Mouse (Mus musculus) embryonic facial prominence, embryonic 11.5 days (tissue): ENCODE results near the gene Pbx2. TPM values are rescaled to one million over a fixed set of nuclear protein-coding genes. Genes with fewer than 3 reads are reported as not detected.

Experiments used
- ATAC-seq: fragments of 200-750 bp; cut with Nextera tagmentation; replicated peaks from 2 replicates; pipeline ENCODE4 v1.8.0; 2017; ENCODE audit warnings: low read depth; ENCODE audit not compliant: insufficient number of reproducible peaks, low FRiP score, low TSS enrichment
- DNase-seq: peaks from one replicate; pipeline ENCODE4 v3.0.0-alpha.2; 2015; ENCODE audit warnings: low spot score
- H3K27ac ChIP-seq: fragments of 300-500 bp; sonication (generic); replicated peaks from 2 replicates; pipeline ENCODE4 v1.5.1; 2014; ENCODE audit warnings: mild to moderate bottlenecking, low read depth, low read length, control low read depth
- H3K27me3 ChIP-seq: fragments of 300-500 bp; sonication (generic); 2 replicates; pipeline ENCODE4 v1.6.1; 2014; ENCODE audit warnings: mild to moderate bottlenecking, low read length, moderate library complexity, mixed read lengths; ENCODE audit not compliant: control insufficient read depth, insufficient read depth
- H3K36me3 ChIP-seq: fragments of 300-500 bp; sonication (generic); replicated peaks from 2 replicates; pipeline ENCODE4 v1.6.1; 2014; ENCODE audit warnings: low read depth, mild to moderate bottlenecking, low read length, moderate library complexity, mixed read lengths; ENCODE audit not compliant: control insufficient read depth, insufficient read depth
- H3K4me1 ChIP-seq: fragments of 300-500 bp; sonication (generic); 2 replicates; pipeline ENCODE4 v1.6.1; 2014; ENCODE audit warnings: low read length, mixed read lengths; ENCODE audit not compliant: control insufficient read depth, insufficient read depth
- H3K4me2 ChIP-seq: fragments of 300-500 bp; sonication (generic); 2 replicates; pipeline ENCODE4 v1.6.1; 2014; ENCODE audit warnings: low read depth, mild to moderate bottlenecking, control low read depth, low read length, moderate library complexity
- H3K4me3 ChIP-seq: fragments of 300-500 bp; sonication (generic); 2 replicates; pipeline ENCODE4 v1.5.1; 2014; ENCODE audit warnings: low read depth, low read length, control low read depth
- H3K9ac ChIP-seq: fragments of 300-500 bp; sonication (generic); replicated peaks from 2 replicates; pipeline ENCODE4 v1.6.1; 2014; ENCODE audit warnings: mild to moderate bottlenecking, control low read depth, low read length
- H3K9me3 ChIP-seq: fragments of 300-500 bp; sonication (generic); replicated peaks from 2 replicates; pipeline ENCODE4 v1.6.1; 2016; ENCODE audit warnings: mild to moderate bottlenecking, low read length, inconsistent platforms, mixed read lengths; ENCODE audit not compliant: control insufficient read depth
- WGBS: fragments of 180-500 bp; shearing (Covaris S2); extraction: QIAGEN DNeasy Blood & Tissue Kit; methylation state at CpG from one replicate; pipeline ENCODE4 v1.1.7; 2014; 5-methylcytosine and 5-hydroxymethylcytosine counted together
- polyA plus RNA-seq: library from polyadenylated mRNA; unstranded; fragments of >200 nt; fragmentation: Nextera tagmentation; extraction: Ambion mirVana; gene quantifications from 2 replicates; pipeline ENCODE4 v1.2.1, GENCODE M21; 2014

The Pbx2 gene
- polyA plus RNA-seq, 1 experiment from 2014 or later, result 21.2 TPM

DNA sequence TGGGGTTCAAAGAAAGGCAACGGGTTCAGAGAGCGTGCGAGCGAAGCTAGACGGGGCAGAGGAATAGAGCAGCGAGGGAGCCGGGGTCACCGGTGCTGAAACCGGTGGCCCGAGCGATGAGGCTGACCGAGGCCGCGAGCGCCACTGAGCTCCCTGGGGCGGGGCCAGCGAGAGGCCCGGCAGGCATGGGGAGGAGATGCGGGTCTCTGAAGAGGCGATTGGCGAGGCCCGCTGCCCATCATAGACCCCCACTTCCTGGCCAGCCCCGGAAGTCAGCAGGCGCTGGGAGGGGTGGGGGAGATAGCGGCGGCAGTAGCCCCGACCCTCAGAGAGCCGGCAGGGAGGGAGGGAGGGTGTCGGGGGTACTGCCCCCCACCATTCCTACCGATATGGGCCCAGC lies 14.5 kb downstream of the Pbx2 start:
- no peaks in the 10 kb centered on the region for H3K9me3 ChIP-seq
- no peaks in the 10 kb centered on the region for H3K36me3 ChIP-seq
- peak overlapping the region; percentile 99 for H3K4me3 ChIP-seq
- H3K27ac ChIP-seq, result peak overlapping the region; percentile 88
- peak; percentile 40 for ATAC-seq
- H3K27me3 ChIP-seq, result no peaks in the 10 kb centered on the region
- peak; percentile 93 for DNase-seq
- H3K4me2 ChIP-seq, result peak overlapping the region; percentile 90
- peaks cover 4% of the 10 kb centered on the region for H3K4me1 ChIP-seq
- peak overlapping the region; percentile 88 for H3K9ac ChIP-seq
- WGBS, result 0% methylated on average over 29 of the region's 30 CpGs

DNA sequence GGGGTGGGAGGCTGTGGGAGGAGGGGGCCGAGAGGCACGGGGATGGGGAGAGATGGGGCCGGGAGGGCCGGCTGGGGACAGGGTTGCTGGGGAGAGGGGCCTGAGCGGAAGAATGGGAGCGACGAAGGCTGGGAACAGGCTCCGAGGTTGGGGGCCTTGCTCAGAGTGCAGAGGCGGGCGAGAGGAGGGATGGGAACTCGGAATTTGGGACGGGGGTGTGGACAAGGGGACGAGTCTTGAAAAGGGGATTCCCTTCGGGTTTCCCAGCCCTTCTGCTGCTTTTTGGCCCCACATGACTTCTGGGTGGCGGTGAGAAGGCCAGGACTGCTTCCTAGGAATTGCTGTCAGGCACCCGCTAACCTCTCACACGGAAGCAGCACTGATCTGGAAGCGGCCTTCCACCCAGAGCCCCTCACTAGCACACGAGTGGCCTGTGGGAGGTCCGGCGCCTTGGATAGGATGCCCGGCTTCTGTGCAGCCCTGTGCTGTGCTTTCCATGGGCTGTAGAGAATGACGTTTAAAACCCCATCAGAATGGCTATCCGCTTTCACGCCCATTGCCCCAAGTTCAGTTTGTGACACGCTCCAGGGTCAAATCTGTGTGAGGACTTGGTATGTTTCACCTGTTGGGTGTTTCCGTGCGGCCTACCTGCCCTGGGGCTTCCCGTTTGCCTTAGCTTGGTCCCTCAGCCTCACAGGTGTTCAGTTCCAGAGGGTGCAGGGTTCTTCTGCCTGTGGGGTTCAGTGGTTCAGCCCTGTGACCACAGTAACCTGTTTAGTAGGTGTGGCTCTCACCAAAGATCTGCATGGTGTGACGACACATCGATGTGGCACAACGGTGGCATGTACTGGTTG lies 15.3 kb downstream of the Pbx2 start:
- Histone ChIP-seq H3K4me1 (peaks cover 4% of the 10 kb centered on the region), H3K36me3 (no peaks in the 10 kb centered on the region), H3K4me2 (peak overlapping the region; percentile 90), H3K9me3 (no peaks in the 10 kb centered on the region), H3K27me3 (no peaks in the 10 kb centered on the region), H3K9ac (peak overlapping the region; percentile 88), H3K27ac (peak overlapping the region; percentile 88), H3K4me3 (peak overlapping the region; percentile 99)
- no peak for ATAC-seq
- DNase-seq, result no peak
- 18% methylated on average over 31 of the region's 32 CpGs for WGBS

DNA sequence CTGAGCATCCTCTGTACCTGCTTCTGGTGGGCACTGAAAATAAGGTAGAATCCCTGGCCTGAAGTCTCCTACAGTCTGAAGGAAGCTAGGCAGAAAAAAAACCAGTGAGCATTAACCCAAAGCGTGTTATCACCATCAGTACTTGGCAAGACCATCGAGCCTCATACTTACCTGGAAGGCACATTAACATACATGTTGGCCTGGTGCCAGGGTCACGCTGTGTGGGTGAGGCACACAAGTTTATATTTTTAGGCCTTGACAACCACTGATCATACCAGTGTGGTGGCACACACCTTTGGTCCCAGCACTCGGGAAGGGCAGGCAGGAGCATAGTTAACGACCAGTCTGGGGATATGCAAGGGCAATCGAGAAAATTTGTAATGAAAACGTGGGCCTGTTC lies 16.9 kb downstream of the Pbx2 start:
- Histone ChIP-seq H3K4me3 (no peak overlapping the region), H3K9me3 (no peaks in the 10 kb centered on the region), H3K4me2 (no peak overlapping the region), H3K27me3 (no peaks in the 10 kb centered on the region), H3K4me1 (peaks cover 4% of the 10 kb centered on the region), H3K9ac (no peak overlapping the region), H3K27ac (no peak overlapping the region), H3K36me3 (peaks cover 9% of the 10 kb centered on the region)
- 91% methylated on average over 7 of the region's 7 CpGs for WGBS
- ATAC-seq, result no peak
- DNase-seq, result no peak

DNA sequence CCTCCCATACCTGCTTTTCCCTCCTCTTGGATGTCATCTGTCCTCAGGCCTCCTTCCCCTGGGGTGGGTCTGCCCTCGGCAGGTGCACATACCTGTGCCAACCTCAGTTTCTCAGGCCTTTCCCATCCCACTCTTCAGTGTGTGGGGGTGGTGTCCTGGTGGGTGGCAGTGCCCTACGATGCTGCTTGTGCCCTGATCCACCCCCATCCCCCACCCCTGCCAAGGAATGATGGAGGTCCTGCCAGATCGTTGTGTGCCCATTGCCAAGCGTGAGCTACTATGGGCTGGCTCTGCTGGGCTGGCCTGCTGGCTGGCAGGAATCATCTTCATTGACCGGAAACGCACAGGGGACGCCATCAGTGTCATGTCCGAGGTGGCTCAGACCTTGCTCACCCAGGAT lies 20.0 kb downstream of the Pbx2 start:
- Histone ChIP-seq H3K4me1 (peaks cover 4% of the 10 kb centered on the region), H3K27ac (no peak overlapping the region), H3K4me3 (no peak overlapping the region), H3K9me3 (no peaks in the 10 kb centered on the region), H3K9ac (no peak overlapping the region), H3K4me2 (no peak overlapping the region), H3K36me3 (peaks cover 9% of the 10 kb centered on the region), H3K27me3 (no peaks in the 10 kb centered on the region)
- WGBS, result 90% methylated on average over 8 of the region's 8 CpGs
- DNase-seq (no peak), ATAC-seq (no peak)

GRCm38 (mm10) chr17:34613054-34613645 lies 22.1 kb downstream of the Pbx2 start:
- no peak for ATAC-seq
- H3K9ac ChIP-seq, result no peak overlapping the region
- 83% methylated on average over 11 of the region's 11 CpGs for WGBS
- no peak overlapping the region for H3K4me3 ChIP-seq
- no peaks in the 10 kb centered on the region for H3K27me3 ChIP-seq
- no peak for DNase-seq
- H3K4me2 ChIP-seq, result no peak overlapping the region
- peaks cover 9% of the 10 kb centered on the region for H3K36me3 ChIP-seq
- H3K9me3 ChIP-seq, result no peaks in the 10 kb centered on the region
- no peak overlapping the region for H3K27ac ChIP-seq
- no peaks in the 10 kb centered on the region for H3K4me1 ChIP-seq

DNA sequence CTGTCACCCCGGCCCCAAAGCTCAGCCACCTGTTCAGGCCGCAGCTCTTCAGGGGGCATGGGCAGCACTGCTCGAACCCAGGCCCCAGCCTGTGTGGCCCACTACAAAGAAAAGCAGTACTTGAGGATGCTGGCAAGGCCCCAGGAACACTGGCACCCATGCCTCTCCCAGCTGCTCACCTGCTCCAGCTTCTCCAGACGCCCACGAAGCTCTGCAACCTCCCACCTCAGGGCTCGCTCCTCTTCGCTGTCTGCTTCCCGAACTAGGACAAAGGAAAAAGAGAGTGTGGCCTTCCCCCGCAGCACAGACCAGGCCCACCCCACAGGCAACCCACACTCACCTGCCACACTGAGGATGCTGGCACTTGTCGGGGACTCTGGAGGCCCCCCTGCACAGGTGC lies 22.8 kb downstream of the Pbx2 start:
- peaks cover 9% of the 10 kb centered on the region for H3K36me3 ChIP-seq

GRCm38 (mm10) chr17:34615871-34616270 lies 24.8 kb downstream of the Pbx2 start, which contains the start of gene Egfl8:
Gene Egfl8, minus strand, starts transcription at chr17:34615971.
- WGBS, result 44% methylated on average over 6 of the region's 6 CpGs
- ATAC-seq (no peak), DNase-seq (no peak)
- Histone ChIP-seq H3K4me1 (no peaks in the 10 kb centered on the region), H3K27ac (no peak within 1 kb of the TSS), H3K36me3 (peaks cover 9% of the 10 kb centered on the region), H3K9ac (no peak within 1 kb of the TSS), H3K4me3 (no peak within 1 kb of the TSS), H3K4me2 (no peak within 1 kb of the TSS), H3K27me3 (no peaks in the 10 kb centered on the region), H3K9me3 (no peaks in the 10 kb centered on the region)

More for the DNA sequence above, 22.8 kb downstream of the Pbx2 start:
- Histone ChIP-seq H3K4me1 (no peaks in the 10 kb centered on the region), H3K27me3 (no peaks in the 10 kb centered on the region), H3K4me3 (no peak overlapping the region), H3K4me2 (no peak overlapping the region), H3K9ac (no peak overlapping the region), H3K9me3 (no peaks in the 10 kb centered on the region), H3K27ac (no peak overlapping the region)
- DNase-seq (no peak), ATAC-seq (no peak)
- 91% methylated on average over 10 of the region's 10 CpGs for WGBS

- 19% methylated on average over 6 of the region's 6 CpGs for WGBS
- no peak for ATAC-seq
- Histone ChIP-seq H3K27ac (no peak overlapping the region), H3K36me3 (no peaks in the 10 kb centered on the region), H3K9ac (no peak overlapping the region), H3K27me3 (no peaks in the 10 kb centered on the region), H3K4me1 (no peaks in the 10 kb centered on the region), H3K9me3 (no peaks in the 10 kb centered on the region), H3K4me2 (no peak overlapping the region), H3K4me3 (no peak overlapping the region)
- DNase-seq, result peak; percentile 79
These were observed 27.9 kb downstream of the Pbx2 start for GRCm38 (mm10) chr17:34618999-34619398.
